Mouse (Mus musculus): Measurements from ENCODE around the gene Syce2. TPM values are rescaled to one million over a fixed set of nuclear protein-coding genes. Genes with fewer than 3 reads are reported as not detected.
A peak's percentile ranks its signal among the peaks of the same experiment; 100 is the strongest.

The Syce2 gene
- total RNA-seq, 1 experiment from 2014 or later, result 93.5 TPM

GRCm38 (mm10) chr8:84936041-84936961 lies 64.4 kb downstream of the Syce2 start:
- no peak for ATAC-seq (replicated peaks in 1 of 2; ENCODE audit: insufficient read depth in 1 of 2, low FRiP score in 2 of 2, low TSS enrichment in 1 of 2, low read depth in 1 of 2, poor library complexity in 2 of 2, severe bottlenecking in 2 of 2)

DNA sequence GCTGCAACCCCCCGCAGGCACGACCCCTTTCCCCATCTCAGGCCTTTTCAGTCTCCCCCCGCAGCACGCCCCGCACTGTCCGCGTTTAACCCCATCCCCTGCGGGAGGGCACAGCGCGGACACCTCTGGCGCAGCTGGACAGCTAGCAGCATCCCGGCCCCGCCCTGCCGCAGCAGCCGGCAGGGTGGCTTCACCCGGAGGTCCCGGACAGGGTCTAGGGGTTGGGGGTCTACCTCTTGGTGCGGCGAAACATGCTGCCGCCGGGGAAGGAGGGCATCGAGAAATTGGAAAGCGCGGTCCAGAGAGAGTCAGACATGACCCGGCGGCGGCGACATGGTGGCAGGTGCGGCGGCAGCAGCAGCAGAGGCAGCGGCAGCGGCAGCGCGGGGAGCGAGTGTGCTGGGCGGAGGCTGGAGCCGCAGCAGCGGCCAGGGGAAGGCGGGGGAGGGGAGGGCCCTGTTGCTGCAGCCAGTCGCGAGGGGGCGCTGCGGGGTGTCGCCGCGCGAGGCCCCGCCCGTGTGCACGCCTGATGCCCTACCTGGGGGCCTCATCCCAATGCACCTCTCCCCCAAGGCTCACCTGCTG lies 65.1 kb downstream of the Syce2 start, which contains the start of gene Mast1:
Gene Mast1 (minus strand): TSS at position 398 of the 585 bp plus-strand sequence.
- ATAC-seq (replicated peaks in 1 of 2; ENCODE audit: insufficient read depth in 1 of 2, low FRiP score in 2 of 2, low TSS enrichment in 1 of 2, low read depth in 1 of 2, poor library complexity in 2 of 2, severe bottlenecking in 2 of 2), result peak; percentile 72 to 74

Other genes with a start within 250 kb of the Syce2 start
- 105 and 115 TPM in 2 replicates for gene Ier2, start 209.3 kb upstream of the Syce2 start, total RNA-seq (2017)
- 58.7 and 72.0 TPM in 2 replicates for gene Trmt1, start 185.8 kb upstream of the Syce2 start, total RNA-seq (2017)
- 47.3 and 51.0 TPM in 2 replicates for gene Nacc1, start 184.2 kb upstream of the Syce2 start, total RNA-seq (2017)
- gene Lyl1, start 170.7 kb upstream of the Syce2 start, total RNA-seq (2017), result 41.8 and 54.7 TPM in 2 replicates
- 5.7 and 11.4 TPM in 2 replicates for gene G430095P16Rik, start 149.1 kb upstream of the Syce2 start, total RNA-seq (2017)
- 21.5 and 26.3 TPM in 2 replicates for gene Nfix, start 71.8 kb upstream of the Syce2 start, total RNA-seq (2017)
- 3.8 and 7.4 TPM in 2 replicates for gene Dand5, start 49.3 kb upstream of the Syce2 start, total RNA-seq (2017)
- 29.8 and 38.8 TPM in 2 replicates for gene Gadd45gip1, start 40.6 kb upstream of the Syce2 start, total RNA-seq (2017)
- gene Rad23a, start 31.4 kb upstream of the Syce2 start, total RNA-seq (2017), result 27.4 and 32.7 TPM in 2 replicates
- 1,472 and 1,879 TPM in 2 replicates for gene Calr, start 25.2 kb upstream of the Syce2 start, total RNA-seq (2017)
- gene Farsa, start 15.1 kb upstream of the Syce2 start, total RNA-seq (2017), result 108 and 126 TPM in 2 replicates
- gene Gcdh, start 21.8 kb downstream of the Syce2 start, total RNA-seq (2017), result 29.5 and 37.4 TPM in 2 replicates
- 4.1 and 30.6 TPM in 2 replicates for gene Klf1, start 29.8 kb downstream of the Syce2 start, total RNA-seq (2017)
- gene Dnase2a, start 36.4 kb downstream of the Syce2 start, total RNA-seq (2017), result 27.8 and 50.0 TPM in 2 replicates
- gene Mast1, start 65.2 kb downstream of the Syce2 start, total RNA-seq (2017), result 0.10 TPM in 1 of 2 replicates, not detected in the other
- gene Rtbdn, start 74.9 kb downstream of the Syce2 start, total RNA-seq (2017), result not detected in 2 replicates
- not detected in 2 replicates for gene Gm49661, start 97.3 kb downstream of the Syce2 start, total RNA-seq (2017)
- 469 and 528 TPM in 2 replicates for gene Prdx2, start 97.5 kb downstream of the Syce2 start, total RNA-seq (2017)
- 59.7 and 112 TPM in 2 replicates for gene Rnaseh2a, start 97.7 kb downstream of the Syce2 start, total RNA-seq (2017)
- gene Junb, start 106.6 kb downstream of the Syce2 start, total RNA-seq (2017), result 208 and 220 TPM in 2 replicates
- gene Hook2, start 118.5 kb downstream of the Syce2 start, total RNA-seq (2017), result 17.9 and 18.5 TPM in 2 replicates
- not detected in 2 replicates for gene Best2, start 142.4 kb downstream of the Syce2 start, total RNA-seq (2017)
- 34.1 and 49.6 TPM in 2 replicates for gene Asna1, start 153.2 kb downstream of the Syce2 start, total RNA-seq (2017)
- 219 and 245 TPM in 2 replicates for gene Trir, start 154.7 kb downstream of the Syce2 start, total RNA-seq (2017)
- 21.8 and 23.0 TPM in 2 replicates for gene Tnpo2, start 164.8 kb downstream of the Syce2 start, total RNA-seq (2017)
- gene Fbxw9, start 187.9 kb downstream of the Syce2 start, total RNA-seq (2017), result 6.1 and 7.1 TPM in 2 replicates
- not detected in 2 replicates for gene Gm5741, start 195.9 kb downstream of the Syce2 start, total RNA-seq (2017)
- 15.5 and 22.7 TPM in 2 replicates for gene Dhps, start 199.6 kb downstream of the Syce2 start, total RNA-seq (2017)
- 37.1 and 51.9 TPM in 2 replicates for gene Wdr83os, start 208.6 kb downstream of the Syce2 start, total RNA-seq (2017)
- gene Wdr83, start 209.2 kb downstream of the Syce2 start, total RNA-seq (2017), result 17.3 and 17.6 TPM in 2 replicates
- gene Man2b1, start 211.2 kb downstream of the Syce2 start, total RNA-seq (2017), result 46.2 and 55.0 TPM in 2 replicates